In the genomic region with DNA sequence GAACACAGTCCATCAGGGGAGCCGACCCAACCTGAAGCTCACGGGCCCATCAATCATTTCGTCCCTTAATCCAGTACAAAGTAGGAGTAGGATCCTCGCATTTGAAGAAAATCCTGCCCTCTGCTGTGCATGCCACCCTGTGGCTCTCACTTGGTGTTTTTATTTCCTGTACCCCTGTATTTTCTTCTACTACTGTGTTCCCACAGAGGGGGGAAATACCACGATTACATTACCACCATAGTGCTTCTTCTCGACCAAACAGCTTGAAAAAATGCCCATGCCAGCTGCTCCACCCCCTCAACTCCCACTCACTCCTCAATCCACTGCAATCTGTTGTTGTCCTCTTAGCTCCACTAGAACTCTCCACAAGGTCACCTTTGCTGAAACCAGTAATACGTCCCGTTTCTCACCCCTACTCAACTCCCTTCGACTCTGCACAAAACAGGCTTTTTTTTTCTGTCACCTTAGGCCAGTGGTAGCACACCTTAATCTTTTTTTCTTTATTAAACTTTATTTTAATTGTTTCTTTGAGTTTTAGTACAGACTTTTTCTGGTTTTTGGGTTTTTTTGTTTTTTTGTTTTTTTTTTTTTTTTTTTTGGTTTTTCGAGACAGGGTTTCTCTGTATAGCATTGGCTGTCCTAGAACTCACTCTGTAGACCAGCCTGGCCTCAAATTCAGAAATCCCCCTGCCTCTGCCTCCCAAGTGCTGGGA, we compare ENCODE assay signal across 8 mouse cellular contexts. TPM values are rescaled to one million over a fixed set of nuclear protein-coding genes. Genes with fewer than 3 reads are reported as not detected.
A peak's percentile ranks its signal among the peaks of the same experiment; 100 is the strongest.
DNase-seq lines count a peak whose midpoint lies in the region; ATAC-seq and TF ChIP-seq lines count a peak whose summit lies in the region.

No protein-coding gene starts in this region.

- ATAC-seq in limb, embryonic 14.5 days (ENCODE audit: low FRiP score, low read depth), result no peak
- no peak for ATAC-seq in stomach, embryonic 15.5 days (ENCODE audit: insufficient read depth, low FRiP score, low read depth)
- no peak for ATAC-seq in megakaryocyte progenitor cell, adult 5-6 weeks (replicated peaks; ENCODE audit: poor library complexity)

- WGBS in forebrain, embryonic 10.5 days, result 89% methylated on average over 10 of the region's 10 CpGs
- 86% methylated on average over 10 of the region's 10 CpGs for WGBS in limb, embryonic 14.5 days
- 79% methylated on average over 10 of the region's 10 CpGs for WGBS in stomach, embryonic 15.5 days

- no peaks in the 10 kb centered on the region for H3K9me3 ChIP-seq in forebrain, embryonic 10.5 days
- H3K9me3 ChIP-seq in limb, embryonic 14.5 days (ENCODE audit: control insufficient read depth, low read length), result no peaks in the 10 kb centered on the region
- no peaks in the 10 kb centered on the region for H3K9me3 ChIP-seq in stomach, embryonic 15.5 days

- H3K4me3 ChIP-seq in forebrain, embryonic 10.5 days, result peak overlapping the region; percentile 99
- peak overlapping the region; percentile 93 for H3K4me3 ChIP-seq in limb, embryonic 14.5 days (replicated peaks; ENCODE audit: low read length)
- peak overlapping the region; percentile 93 for H3K4me3 ChIP-seq in stomach, embryonic 15.5 days (replicated peaks)

- H3K27ac ChIP-seq in forebrain, embryonic 10.5 days, result peak overlapping the region; percentile 99
- H3K27ac ChIP-seq in limb, embryonic 14.5 days (replicated peaks; ENCODE audit: low read depth, low read length), result peak overlapping the region; percentile 100
- H3K27ac ChIP-seq in stomach, embryonic 15.5 days, result peak overlapping the region; percentile 100

- no peak for TF ChIP-seq POLR2A in limb, embryonic 14.5 days (IDR thresholded peaks at IDR 0.05; ENCODE audit: borderline replicate concordance, extremely low read depth, insufficient read depth, insufficient read length)

- H3K4me1 ChIP-seq in forebrain, embryonic 10.5 days, result peaks cover 27% of the 10 kb centered on the region
- H3K4me1 ChIP-seq in limb, embryonic 14.5 days (ENCODE audit: control insufficient read depth, insufficient read depth, low read length), result peaks cover 8% of the 10 kb centered on the region
- H3K4me1 ChIP-seq in stomach, embryonic 15.5 days, result peaks cover 7% of the 10 kb centered on the region; the same call in 1 of the 2 replicates

- peak overlapping the region; percentile 43; the same call in 1 of the 2 replicates for H3K9ac ChIP-seq in limb, embryonic 14.5 days (ENCODE audit: low read depth, low read length, severe bottlenecking)
- H3K9ac ChIP-seq in stomach, embryonic 15.5 days, result no peak overlapping the region

- H3K36me3 ChIP-seq in forebrain, embryonic 10.5 days (replicated peaks), result peaks cover 27% of the 10 kb centered on the region
- peaks cover 22% of the 10 kb centered on the region for H3K36me3 ChIP-seq in limb, embryonic 14.5 days (ENCODE audit: control insufficient read depth, insufficient read depth, low read length)
- peaks cover 13% of the 10 kb centered on the region; the same call in 1 of the 2 replicates for H3K36me3 ChIP-seq in stomach, embryonic 15.5 days

- H3K27me3 ChIP-seq in forebrain, embryonic 10.5 days (ENCODE audit: poor library complexity, severe bottlenecking), result no peaks in the 10 kb centered on the region
- H3K27me3 ChIP-seq in limb, embryonic 14.5 days (ENCODE audit: control insufficient read depth, insufficient read depth, low read length), result no peaks in the 10 kb centered on the region
- no peaks in the 10 kb centered on the region for H3K27me3 ChIP-seq in stomach, embryonic 15.5 days (replicated peaks)

- H3K4me2 ChIP-seq in limb, embryonic 14.5 days (replicated peaks; ENCODE audit: low read depth, low read length, severe bottlenecking), result peak overlapping the region; percentile 54
- H3K4me2 ChIP-seq in stomach, embryonic 15.5 days, result peak overlapping the region; percentile 60

- DNase-seq in cerebellum, postnatal 10 days, result peak; percentile 35 to 49
- DNase-seq in cerebellum, postnatal 25 days, result no peak
- peak; percentile 4 for DNase-seq in lung, postnatal 14 days
- no peak for DNase-seq in lung, postnatal 36 days
- peak; percentile 36 for DNase-seq in forebrain, embryonic 10.5 days (ENCODE audit: extremely low spot score, low spot score)
- DNase-seq in limb, embryonic 14.5 days (ENCODE audit: low spot score), result no peak

RNA-seq across cellular contexts. Expression of gene Sumo2, which starts 0.9 kb away (rescaled TPM):
- 1,497 and 1,498 TPM in 2 replicates for polyA plus RNA-seq in forebrain, embryonic 10.5 days (2016; fragmentation: Nextera tagmentation; extraction: Ambion mirVana)
- polyA plus RNA-seq in limb, embryonic 14.5 days (2012; rRNA removed), result 543 and 563 TPM in 2 replicates
- 942 and 968 TPM in 2 replicates for polyA plus RNA-seq in limb, embryonic 14.5 days (2014; fragmentation: Nextera tagmentation; extraction: Ambion mirVana)
- polyA plus RNA-seq in stomach, embryonic 15.5 days (2015; fragmentation: Nextera tagmentation; extraction: Ambion mirVana), result 838 and 874 TPM in 2 replicates
- total RNA-seq in megakaryocyte progenitor cell, adult 5-6 weeks (2015), result 682 and 726 TPM in 2 replicates
- 483 and 527 TPM in 2 replicates for total RNA-seq in megakaryocyte progenitor cell, adult 5-6 weeks (2017)

RNA-seq across cellular contexts. Expression of gene Jpt1, which starts 22.8 kb away (rescaled TPM):
- 719 and 771 TPM in 2 replicates for polyA plus RNA-seq in forebrain, embryonic 10.5 days (2016; fragmentation: Nextera tagmentation; extraction: Ambion mirVana)
- 411 and 458 TPM in 2 replicates for polyA plus RNA-seq in limb, embryonic 14.5 days (2012; rRNA removed)
- 541 and 547 TPM in 2 replicates for polyA plus RNA-seq in limb, embryonic 14.5 days (2014; fragmentation: Nextera tagmentation; extraction: Ambion mirVana)
- 472 and 482 TPM in 2 replicates for polyA plus RNA-seq in stomach, embryonic 15.5 days (2015; fragmentation: Nextera tagmentation; extraction: Ambion mirVana)
- total RNA-seq in megakaryocyte progenitor cell, adult 5-6 weeks (2015), result 179 TPM in 2 replicates
- total RNA-seq in megakaryocyte progenitor cell, adult 5-6 weeks (2017), result 143 and 157 TPM in 2 replicates

RNA-seq across cellular contexts. Expression of gene Nup85, which starts 27.2 kb away (rescaled TPM):
- polyA plus RNA-seq in forebrain, embryonic 10.5 days (2016; fragmentation: Nextera tagmentation; extraction: Ambion mirVana), result 281 and 299 TPM in 2 replicates
- polyA plus RNA-seq in limb, embryonic 14.5 days (2012; rRNA removed), result 184 and 187 TPM in 2 replicates
- polyA plus RNA-seq in limb, embryonic 14.5 days (2014; fragmentation: Nextera tagmentation; extraction: Ambion mirVana), result 144 and 148 TPM in 2 replicates
- 159 and 181 TPM in 2 replicates for polyA plus RNA-seq in stomach, embryonic 15.5 days (2015; fragmentation: Nextera tagmentation; extraction: Ambion mirVana)
- 131 and 149 TPM in 2 replicates for total RNA-seq in megakaryocyte progenitor cell, adult 5-6 weeks (2015)
- 131 and 147 TPM in 2 replicates for total RNA-seq in megakaryocyte progenitor cell, adult 5-6 weeks (2017)

RNA-seq across cellular contexts. Expression of gene Nt5c, which starts 45.4 kb away (rescaled TPM):
- 93.2 and 94.5 TPM in 2 replicates for polyA plus RNA-seq in forebrain, embryonic 10.5 days (2016; fragmentation: Nextera tagmentation; extraction: Ambion mirVana)
- 51.8 and 55.4 TPM in 2 replicates for polyA plus RNA-seq in limb, embryonic 14.5 days (2012; rRNA removed)
- polyA plus RNA-seq in limb, embryonic 14.5 days (2014; fragmentation: Nextera tagmentation; extraction: Ambion mirVana), result 70.6 and 76.6 TPM in 2 replicates
- polyA plus RNA-seq in stomach, embryonic 15.5 days (2015; fragmentation: Nextera tagmentation; extraction: Ambion mirVana), result 115 and 123 TPM in 2 replicates
- 64.1 and 65.0 TPM in 2 replicates for total RNA-seq in megakaryocyte progenitor cell, adult 5-6 weeks (2015)
- 105 and 112 TPM in 2 replicates for total RNA-seq in megakaryocyte progenitor cell, adult 5-6 weeks (2017)

Comparison
In these comparisons a context has a peak if more than half of its experiments do, and no peak if none do; other contexts are left out.
1. DNase-seq: peak in cerebellum, postnatal 10 days (2 of 2), lung, postnatal 14 days (single experiment) and forebrain, embryonic 10.5 days (single experiment); none in cerebellum, postnatal 25 days (0 of 2), lung, postnatal 36 days (single experiment) and limb, embryonic 14.5 days (single experiment).
2. Peak in every context shown above with its lines, with median percentiles within 50 percentile points of each other: H3K27ac ChIP-seq and H3K4me3 ChIP-seq.